Mouse (Mus musculus) E14TG2a.4 (cell line): ENCODE data around the gene Hoxa10.

ENCODE experiments used
- H3K27me3 ChIP-seq: 2 replicates; pipeline ENCODE4 v1.6.1; 2014; ENCODE audit warnings: low read length, control low read depth; ENCODE audit not compliant: insufficient read depth
- H3K36me3 ChIP-seq: 2 replicates; pipeline ENCODE4 v1.6.1; 2014; ENCODE audit warnings: low read length, control low read depth; ENCODE audit not compliant: insufficient read depth
- H3K4me1 ChIP-seq: replicated peaks from 2 replicates; pipeline ENCODE4 v1.6.1; 2014; ENCODE audit warnings: low read depth, low read length, control low read depth
- H3K4me3 ChIP-seq: replicated peaks from 2 replicates; pipeline ENCODE4 v1.5.1; 2014; ENCODE audit warnings: mild to moderate bottlenecking, low read length
- H3K9me3 ChIP-seq: 2 replicates; pipeline ENCODE4 v1.6.1; 2014; ENCODE audit warnings: low read length, control low read depth
- CTCF ChIP-seq: conservative IDR thresholded peaks from 2 replicates; pipeline ENCODE4 v1.5.1; 2014; ENCODE audit warnings: low read length
- NANOG ChIP-seq: IDR thresholded peaks from 2 replicates; pipeline ENCODE4 v1.6.1; 2014; ENCODE audit warnings: borderline replicate concordance, low read length, mixed read lengths
- POU5F1 ChIP-seq: IDR thresholded peaks from 2 replicates; pipeline ENCODE4 v1.6.1; 2014; ENCODE audit warnings: low read length, borderline replicate concordance

The Hoxa10 gene

DNA sequence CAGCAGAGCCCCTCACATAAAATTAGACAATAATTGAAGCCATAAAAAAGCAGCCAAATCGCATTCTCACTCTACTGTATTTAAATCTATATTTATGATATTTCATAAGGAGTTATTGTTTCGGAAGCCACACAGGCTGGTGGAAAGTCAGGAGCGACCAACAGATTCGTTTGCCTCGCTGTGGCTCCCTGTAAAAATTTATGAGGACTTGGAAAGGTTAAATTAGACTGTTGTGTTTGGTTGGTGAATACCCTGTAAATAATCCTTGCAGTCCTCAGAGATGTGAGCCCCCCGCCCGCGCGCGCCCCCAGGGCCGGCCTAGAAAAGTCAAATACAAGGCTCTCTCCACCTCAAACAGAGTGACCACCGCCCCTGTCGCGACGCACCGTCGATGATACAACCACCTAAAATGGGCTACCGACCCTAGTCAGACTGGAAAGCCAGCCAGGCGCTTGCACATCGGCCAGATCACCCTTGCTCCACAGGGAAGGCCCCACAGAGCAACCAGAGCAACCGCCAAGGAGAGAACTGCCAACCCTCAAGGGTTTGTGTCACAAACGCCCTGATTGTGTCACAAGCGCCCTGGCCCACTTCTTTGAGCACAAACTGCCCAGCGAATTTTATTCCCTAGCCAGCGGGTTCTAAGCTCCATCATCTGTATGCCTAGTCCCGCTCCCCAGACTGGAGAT lies 13.9 kb downstream of the Hoxa10 start:
- Histone ChIP-seq H3K9me3 (no peaks in the 10 kb centered on the region), H3K4me1 (peaks cover 55% of the 10 kb centered on the region), H3K36me3 (no peaks in the 10 kb centered on the region), H3K4me3 (no peak overlapping the region), H3K27me3 (peaks cover 96% of the 10 kb centered on the region)
- TF ChIP-seq NANOG (no peak), POU5F1 (no peak), CTCF (no peak)

DNA sequence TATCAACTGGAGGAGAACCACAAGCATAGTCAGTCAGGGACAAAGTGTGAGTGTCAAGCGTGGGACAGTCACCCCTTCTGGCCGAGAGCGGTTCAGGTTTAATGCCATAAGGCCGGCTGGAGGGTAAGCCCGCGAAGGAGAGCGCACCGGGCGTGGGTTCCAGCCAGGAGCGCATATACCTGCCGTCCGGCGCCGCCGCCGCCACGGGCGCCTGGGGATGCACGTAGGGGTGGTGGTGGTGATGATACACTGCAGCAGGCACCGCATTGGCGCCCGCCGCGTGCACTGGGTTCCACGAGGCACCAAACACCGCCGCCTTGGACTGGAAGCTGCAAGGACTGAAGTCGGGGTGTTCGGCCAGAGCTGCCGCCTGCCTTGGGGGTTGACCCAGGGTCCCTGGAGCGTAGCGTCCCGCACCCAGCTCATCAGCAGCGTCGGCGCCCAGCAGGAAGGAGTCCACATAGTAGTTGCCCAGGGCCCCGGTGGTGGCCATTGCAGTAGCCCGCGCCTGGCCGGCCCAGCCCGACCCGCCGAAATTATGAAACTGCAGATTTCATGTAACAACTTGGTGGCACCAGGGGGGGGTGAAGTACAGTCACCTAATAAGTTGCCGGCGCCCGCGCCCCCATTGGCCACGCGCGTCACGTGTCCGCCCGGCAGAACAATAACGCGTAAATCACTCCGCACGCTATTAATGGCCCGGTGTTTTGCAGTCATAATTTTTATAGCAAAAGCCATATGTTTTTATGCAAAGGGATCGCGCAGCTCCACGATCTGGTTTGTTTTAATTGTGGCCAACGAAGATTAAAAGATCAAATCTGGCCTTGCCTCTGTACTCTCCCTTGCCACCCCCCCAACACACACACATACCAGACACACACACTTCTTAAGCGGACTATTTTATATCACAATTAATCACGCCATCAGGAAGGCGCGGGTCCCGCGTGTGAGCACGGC lies 14.8 kb downstream of the Hoxa10 start:
- TF ChIP-seq CTCF (no peak), POU5F1 (no peak), NANOG (no peak)
- Histone ChIP-seq H3K27me3 (peaks cover 98% of the 10 kb centered on the region), H3K4me1 (peaks cover 60% of the 10 kb centered on the region), H3K9me3 (no peaks in the 10 kb centered on the region), H3K4me3 (peak overlapping the region; percentile 71), H3K36me3 (no peaks in the 10 kb centered on the region)

DNA sequence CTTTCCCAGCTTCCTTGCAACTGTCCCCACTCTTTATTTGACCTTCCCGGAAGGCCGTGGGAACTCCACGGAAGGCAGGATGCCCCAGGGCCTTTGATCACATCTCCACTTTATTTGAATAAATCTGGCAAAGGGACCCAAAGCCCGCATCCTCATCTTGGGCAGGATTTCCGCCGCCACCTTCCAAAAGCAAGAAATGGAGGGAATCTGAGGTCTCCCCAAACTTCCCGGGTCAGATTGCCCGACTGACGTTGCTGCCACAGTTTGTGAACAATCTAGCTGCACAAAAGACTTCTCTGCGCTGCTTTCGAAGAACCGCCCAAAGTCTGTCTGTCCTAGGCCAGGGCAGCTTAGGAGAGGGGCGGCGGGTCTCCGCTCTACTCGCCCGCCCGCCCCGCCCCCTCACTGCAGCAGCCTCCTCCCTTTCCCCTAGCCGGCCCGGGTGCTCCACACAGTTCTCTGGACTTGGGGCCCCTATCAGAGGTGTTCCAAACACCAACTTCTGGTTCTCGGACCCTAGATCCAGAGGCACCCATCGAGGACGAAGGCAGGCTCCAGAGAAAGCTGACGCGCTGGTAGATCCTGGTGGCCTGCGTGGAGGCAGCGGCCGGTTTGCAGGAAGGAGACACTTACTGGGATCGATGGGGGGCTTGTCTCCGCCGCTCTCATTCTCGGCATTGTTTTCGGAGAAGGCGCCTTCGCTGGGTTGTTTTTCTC lies 15.6 kb downstream of the Hoxa10 start:
- Histone ChIP-seq H3K9me3 (no peaks in the 10 kb centered on the region), H3K4me1 (peaks cover 57% of the 10 kb centered on the region), H3K36me3 (no peaks in the 10 kb centered on the region), H3K4me3 (peak overlapping the region; percentile 71), H3K27me3 (peaks cover 98% of the 10 kb centered on the region)
- no peak for TF ChIP-seq POU5F1
- TF ChIP-seq CTCF = no peak
- no peak for TF ChIP-seq NANOG

DNA sequence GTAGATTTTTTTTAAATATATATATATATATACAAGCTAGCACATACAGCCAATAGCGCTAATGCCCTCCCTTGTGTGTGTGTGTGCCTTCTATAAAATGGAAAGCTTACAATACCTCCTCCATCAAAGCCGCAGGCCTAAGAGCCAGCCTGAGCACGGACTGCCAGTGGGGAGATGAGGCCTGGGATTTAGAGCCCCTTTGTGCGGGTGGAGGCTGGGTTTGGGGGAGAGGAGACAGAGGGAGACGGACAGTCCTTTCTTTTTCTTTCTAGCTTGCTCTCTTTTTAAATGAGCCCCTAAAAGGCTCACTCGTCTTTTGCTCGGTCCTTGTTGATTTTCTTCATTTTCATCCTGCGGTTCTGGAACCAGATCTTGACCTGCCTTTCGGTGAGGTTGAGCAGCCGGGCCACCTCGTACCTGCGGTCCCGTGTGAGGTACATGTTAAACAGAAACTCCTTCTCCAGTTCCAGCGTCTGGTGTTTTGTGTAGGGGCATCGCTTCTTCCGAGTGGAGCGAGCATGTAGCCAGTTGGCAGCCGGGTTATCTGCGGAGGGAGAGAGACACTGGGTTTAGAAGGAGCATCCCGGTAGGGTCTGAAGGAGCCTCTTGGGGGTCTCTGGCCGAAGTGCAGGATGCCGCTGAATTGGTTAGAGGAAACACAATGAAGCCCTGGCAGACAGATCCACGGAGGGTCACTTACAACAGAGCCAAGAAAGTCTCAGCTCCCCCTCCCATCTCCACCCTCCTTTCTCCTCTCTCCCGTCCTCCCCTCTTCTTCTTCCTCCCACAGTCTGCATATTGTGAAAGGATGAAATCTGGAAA lies 16.5 kb downstream of the Hoxa10 start:
- Histone ChIP-seq H3K36me3 (no peaks in the 10 kb centered on the region), H3K9me3 (no peaks in the 10 kb centered on the region), H3K27me3 (peaks cover 98% of the 10 kb centered on the region), H3K4me1 (peaks cover 48% of the 10 kb centered on the region), H3K4me3 (no peak overlapping the region)
- TF ChIP-seq POU5F1 = no peak
- no peak for TF ChIP-seq NANOG
- TF ChIP-seq CTCF = no peak

DNA sequence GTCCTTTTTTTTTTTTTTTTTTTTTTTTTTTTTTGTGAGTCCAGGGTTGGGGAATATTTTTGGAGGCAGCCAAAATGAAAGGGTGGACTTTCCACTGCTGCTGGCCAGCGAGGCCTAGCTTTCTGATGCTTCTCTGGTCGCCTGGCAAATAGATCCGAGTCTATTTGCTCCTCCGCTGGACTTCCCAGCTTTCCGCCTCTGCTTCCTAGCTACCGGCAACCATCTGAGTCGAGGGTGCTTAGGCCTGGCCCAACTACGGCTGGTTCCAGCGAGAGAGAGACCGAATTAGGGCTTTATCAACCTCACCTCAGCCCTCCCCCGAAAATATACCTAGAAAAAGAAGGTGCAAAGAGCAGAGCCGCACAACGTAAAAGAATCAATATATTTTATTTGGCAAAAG lies 17.9 kb downstream of the Hoxa10 start:
- Histone ChIP-seq H3K27me3 (peaks cover 100% of the 10 kb centered on the region), H3K36me3 (no peaks in the 10 kb centered on the region), H3K4me3 (no peak overlapping the region), H3K4me1 (peaks cover 48% of the 10 kb centered on the region), H3K9me3 (no peaks in the 10 kb centered on the region)
- no peak for TF ChIP-seq NANOG

DNA sequence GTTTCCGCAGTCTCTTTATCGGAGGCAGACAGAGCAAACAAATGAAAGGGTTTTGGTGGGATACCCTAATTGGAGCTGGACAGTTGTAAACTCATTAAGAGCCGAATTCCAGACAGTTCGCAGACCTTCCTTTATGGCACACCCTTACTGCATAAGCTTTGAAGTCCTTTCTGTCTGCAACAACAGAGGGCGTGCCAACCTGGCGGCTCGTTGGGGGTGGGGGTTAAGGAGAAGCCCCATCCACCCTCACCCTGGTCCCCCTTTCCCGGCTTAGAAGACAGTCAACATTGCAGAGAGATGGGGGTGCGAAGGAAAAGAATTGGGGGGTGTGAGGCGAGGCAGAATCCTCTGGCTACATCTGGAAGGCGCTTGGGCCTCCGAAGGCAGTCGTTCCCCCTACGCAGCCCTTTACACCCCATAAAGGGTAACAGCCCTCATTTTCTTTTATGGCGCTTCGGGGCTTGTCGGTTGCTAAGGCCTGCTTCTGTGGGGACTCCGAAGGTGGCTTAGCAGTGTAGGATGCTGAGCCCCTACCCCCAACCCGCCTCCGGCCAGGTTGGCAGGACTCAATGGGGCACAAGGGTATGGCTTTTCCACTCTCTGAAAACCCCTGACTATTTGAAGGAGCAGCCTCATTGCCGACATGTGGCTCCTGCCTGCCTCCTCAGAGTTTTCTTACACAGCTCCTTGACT lies 18.5 kb downstream of the Hoxa10 start:
- no peaks in the 10 kb centered on the region for H3K9me3 ChIP-seq
- TF ChIP-seq NANOG (no peak), CTCF (no peak), POU5F1 (no peak)
- peak overlapping the region; percentile 79 for H3K4me3 ChIP-seq
- no peaks in the 10 kb centered on the region for H3K36me3 ChIP-seq
- H3K4me1 ChIP-seq = peaks cover 51% of the 10 kb centered on the region
- peaks cover 100% of the 10 kb centered on the region for H3K27me3 ChIP-seq

DNA sequence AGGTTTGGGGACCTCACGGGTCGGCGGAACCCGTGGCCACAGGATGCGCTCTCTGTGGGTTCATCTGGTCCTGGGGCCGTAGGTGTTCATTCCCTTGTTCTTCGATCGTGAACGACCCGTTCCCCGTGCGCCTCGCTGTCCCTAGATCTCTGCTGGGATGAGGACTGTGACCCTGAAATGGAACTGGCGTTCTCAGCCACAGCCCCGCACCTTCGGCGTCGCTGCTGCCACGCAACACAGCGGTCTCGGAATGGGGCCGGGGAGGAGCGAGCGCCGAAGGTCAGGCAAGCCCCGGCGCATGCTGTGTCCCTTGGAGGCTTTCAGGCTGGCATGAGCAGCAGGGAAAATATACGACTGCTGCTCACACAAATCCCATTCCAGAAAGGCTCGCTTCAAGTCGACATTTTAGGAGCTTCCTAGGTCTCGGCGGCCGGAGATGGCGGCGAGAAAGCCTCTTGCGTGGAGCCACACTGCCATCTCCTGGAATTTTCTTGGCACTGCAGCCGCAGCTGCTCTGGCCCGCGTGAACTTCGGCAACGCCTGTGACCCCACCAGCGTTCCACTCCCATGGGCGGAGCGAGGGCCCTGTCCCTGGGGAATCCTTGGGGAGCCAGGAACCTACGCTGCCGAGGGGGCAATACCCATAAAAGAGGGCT lies 19.2 kb downstream of the Hoxa10 start, which contains the start of gene Hoxa7:
Gene Hoxa7 (minus strand): TSS at position 518 of the 656 bp plus-strand sequence.
- TF ChIP-seq CTCF (peak; percentile 98), POU5F1 (no peak), NANOG (no peak)
- Histone ChIP-seq H3K36me3 (no peaks in the 10 kb centered on the region), H3K4me1 (peaks cover 51% of the 10 kb centered on the region), H3K9me3 (no peaks in the 10 kb centered on the region), H3K27me3 (peaks cover 100% of the 10 kb centered on the region), H3K4me3 (peak within 1 kb of the TSS; percentile 79)
